Comparison of ENCODE assay signal across 21 mouse cellular contexts in genomic region chr16:93807167-93807566, GRCm38 (mm10). TPM values are rescaled to one million over a fixed set of nuclear protein-coding genes. Genes with fewer than 3 reads are reported as not detected.
DNase-seq lines count a peak whose midpoint lies in the region; ATAC-seq lines count a peak whose summit lies in the region.
"Had no signal": no experiment of that assay in that cellular context is flagged by ENCODE, and none has a peak within 500 bp of the region (broad histone marks: within the 10 kb centered on the region; RNA-seq: fewer than 3 reads in every experiment).

No protein-coding gene starts in this region.

- no peaks in the 10 kb centered on the region for H3K27me3 ChIP-seq in neural tube, embryonic 11.5 days (ENCODE audit: control insufficient read depth, insufficient read depth, low read length)
- no peaks in the 10 kb centered on the region for H3K27me3 ChIP-seq in embryonic facial prominence, embryonic 10.5 days (replicated peaks; ENCODE audit: low read depth, poor library complexity, severe bottlenecking)
- no peaks in the 10 kb centered on the region for H3K27me3 ChIP-seq in limb, embryonic 13.5 days
- no peaks in the 10 kb centered on the region for H3K27me3 ChIP-seq in stomach, embryonic 16.5 days (ENCODE audit: control insufficient read depth, insufficient read depth, low read length)
- H3K27me3 ChIP-seq: embryonic facial prominence, embryonic 12.5 days; Patski had no signal

- H3K9ac ChIP-seq in neural tube, embryonic 11.5 days (ENCODE audit: low read length): no peak overlapping the region
- no peak overlapping the region for H3K9ac ChIP-seq in limb, embryonic 13.5 days
- H3K9ac ChIP-seq in stomach, embryonic 16.5 days (ENCODE audit: low read length): no peak overlapping the region
- H3K9ac ChIP-seq: embryonic facial prominence, embryonic 12.5 days had no signal

- H3K36me3 ChIP-seq in neural tube, embryonic 11.5 days (ENCODE audit: control insufficient read depth, insufficient read depth, low read length): no peaks in the 10 kb centered on the region; the same call in 1 of the 2 replicates
- peaks cover 13% of the 10 kb centered on the region for H3K36me3 ChIP-seq in embryonic facial prominence, embryonic 10.5 days (replicated peaks)
- H3K36me3 ChIP-seq in limb, embryonic 13.5 days: peaks cover 31% of the 10 kb centered on the region
- H3K36me3 ChIP-seq in stomach, embryonic 16.5 days (ENCODE audit: control insufficient read depth, insufficient read depth, low read length): peaks cover 10% of the 10 kb centered on the region; the same call in 1 of the 2 replicates
- H3K36me3 ChIP-seq: G1E had no signal

- H3K9me3 ChIP-seq in neural tube, embryonic 11.5 days (ENCODE audit: control insufficient read depth, low read length): no peaks in the 10 kb centered on the region; the same call in 1 of the 2 replicates
- H3K9me3 ChIP-seq in embryonic facial prominence, embryonic 10.5 days: peaks cover 11% of the 10 kb centered on the region
- H3K9me3 ChIP-seq in limb, embryonic 13.5 days: peaks cover 13% of the 10 kb centered on the region
- peaks cover 2% of the 10 kb centered on the region; the same call in 1 of the 2 replicates for H3K9me3 ChIP-seq in stomach, embryonic 16.5 days (replicated peaks; ENCODE audit: control insufficient read depth, low read length)

- H3K27ac ChIP-seq in neural tube, embryonic 11.5 days (ENCODE audit: low read depth, low read length): 0 out of 2 replicates have a peak overlapping the region, but pooled peaks have one; percentile 14
- peak overlapping the region; percentile 82 for H3K27ac ChIP-seq in embryonic facial prominence, embryonic 10.5 days (replicated peaks)
- peak overlapping the region; percentile 52; the same call in 1 of the 2 replicates for H3K27ac ChIP-seq in limb, embryonic 13.5 days
- H3K27ac ChIP-seq in stomach, embryonic 16.5 days (ENCODE audit: low read length): peak overlapping the region; percentile 73; the same call in 1 of the 2 replicates
- H3K27ac ChIP-seq: hindbrain, embryonic 10.5 days had no signal

- H3K4me3 ChIP-seq in neural tube, embryonic 11.5 days (ENCODE audit: low read depth, low read length): no peak overlapping the region
- no peak overlapping the region for H3K4me3 ChIP-seq in embryonic facial prominence, embryonic 10.5 days
- no peak overlapping the region for H3K4me3 ChIP-seq in limb, embryonic 13.5 days
- H3K4me3 ChIP-seq in stomach, embryonic 16.5 days (replicated peaks; ENCODE audit: low read length): no peak overlapping the region
- H3K4me3 ChIP-seq: embryonic facial prominence, embryonic 12.5 days; heart, embryonic 10.5 days; hindbrain, embryonic 10.5 days had no signal

- no peak overlapping the region for H3K4me2 ChIP-seq in neural tube, embryonic 11.5 days (ENCODE audit: low read depth)
- no peak overlapping the region for H3K4me2 ChIP-seq in limb, embryonic 13.5 days (replicated peaks)
- H3K4me2 ChIP-seq in stomach, embryonic 16.5 days (ENCODE audit: low read depth, low read length): no peak overlapping the region
- H3K4me2 ChIP-seq: midbrain, embryonic 11.5 days had no signal

- no peak for DNase-seq in neural tube, embryonic 11.5 days (ENCODE audit: low spot score)
- DNase-seq in neural tube, embryonic 10.5 days (ENCODE audit: extremely low spot score, low spot score): no peak
- DNase-seq in embryonic facial prominence, embryonic 10.5 days (ENCODE audit: low spot score): no peak
- no peak for DNase-seq in cerebellum, adult 18-20 months
- DNase-seq in frontal cortex, postnatal 36 days (ENCODE audit: low spot score in 2 of 2): no peak
- DNase-seq: adrenal gland, adult 8-10 months; cerebellum, adult 11-12 months; cerebellum, postnatal 14 days; kidney, postnatal 36 days; lung, postnatal 14 days; right cerebral cortex, postnatal 25 days; thymus, postnatal 14 days had no signal

- WGBS in neural tube, embryonic 11.5 days: 94% methylated on average over 6 of the region's 6 CpGs
- whole genome bisulfite sequencing in embryonic facial prominence, embryonic 10.5 days: 91% methylated on average over 6 of the region's 6 CpGs
- WGBS in limb, embryonic 13.5 days: 87% methylated on average over 6 of the region's 6 CpGs
- 91% methylated on average over 6 of the region's 6 CpGs for WGBS in stomach, embryonic 16.5 days

- H3K4me1 ChIP-seq in neural tube, embryonic 11.5 days (ENCODE audit: control insufficient read depth, insufficient read depth, low read length): no peaks in the 10 kb centered on the region
- H3K4me1 ChIP-seq in embryonic facial prominence, embryonic 10.5 days: peaks cover 42% of the 10 kb centered on the region
- H3K4me1 ChIP-seq in limb, embryonic 13.5 days: peaks cover 29% of the 10 kb centered on the region
- H3K4me1 ChIP-seq in stomach, embryonic 16.5 days (ENCODE audit: control insufficient read depth, insufficient read depth, low read length): peaks cover 18% of the 10 kb centered on the region

- ATAC-seq in neural tube, embryonic 11.5 days (ENCODE audit: insufficient read depth, low FRiP score, low TSS enrichment): no peak
- no peak for ATAC-seq in limb, embryonic 13.5 days (ENCODE audit: low FRiP score, low read depth)
- ATAC-seq in stomach, embryonic 16.5 days (ENCODE audit: insufficient read depth, low FRiP score): no peak
- ATAC-seq: forebrain, embryonic 14.5 days; Patski had no signal

RNA-seq across cellular contexts. Expression of gene Morc3, which starts 24.8 kb away (rescaled TPM):
- polyA plus RNA-seq in neural tube, embryonic 11.5 days (2014; fragmentation: Nextera tagmentation; extraction: Ambion mirVana): 33.4 and 34.5 TPM in 2 replicates
- 29.1 and 31.5 TPM in 2 replicates for polyA plus RNA-seq in embryonic facial prominence, embryonic 10.5 days (2016; fragmentation: Nextera tagmentation; extraction: Ambion mirVana)
- 38.5 TPM in 2 replicates for polyA plus RNA-seq in limb, embryonic 13.5 days (2015; fragmentation: Nextera tagmentation; extraction: Ambion mirVana)
- polyA plus RNA-seq in stomach, embryonic 16.5 days (2015; fragmentation: Nextera tagmentation; extraction: Ambion mirVana): 31.0 and 34.8 TPM in 2 replicates

Comparison
In these comparisons a context has a peak if more than half of its experiments do, and no peak if none do; other contexts are left out.
1. H3K27ac ChIP-seq: peak in every context shown above with its lines; median percentile 82 in embryonic facial prominence, embryonic 10.5 days; 73 in stomach, embryonic 16.5 days; 52 in limb, embryonic 13.5 days; 14 in neural tube, embryonic 11.5 days.